Mouse (Mus musculus) hindbrain, embryonic 11.5 days (tissue): Measurements from ENCODE around the gene 1600015I10Rik. TPM values are rescaled to one million over a fixed set of nuclear protein-coding genes. Genes with fewer than 3 reads are reported as not detected.
"Not testable (repeated sequence)": the region's sequence is repeated elsewhere in the genome, so short reads cannot be mapped to it uniquely, and the experiment has no call there.

Source experiments
- ATAC-seq: fragments of 200-750 bp; cut with Nextera tagmentation; 2 replicates; pipeline ENCODE4 v1.8.0; 2017; ENCODE audit warnings: mild to moderate bottlenecking, moderate TSS enrichment, moderate library complexity; ENCODE audit not compliant: low FRiP score
- DNase-seq: peaks from one replicate; pipeline ENCODE4 v3.0.0-alpha.2; 2015; ENCODE audit warnings: low spot score
- H3K27ac ChIP-seq: fragments of 300-500 bp; sonication (generic); 2 replicates; pipeline ENCODE4 v1.5.1; 2014; ENCODE audit warnings: mild to moderate bottlenecking, low read depth, low read length
- H3K27me3 ChIP-seq: fragments of 300-500 bp; sonication (generic); 2 replicates; pipeline ENCODE4 v1.6.1; 2014; ENCODE audit warnings: mild to moderate bottlenecking, low read length, moderate library complexity, mixed read lengths; ENCODE audit not compliant: control insufficient read depth, insufficient read depth
- H3K36me3 ChIP-seq: fragments of 300-500 bp; sonication (generic); 2 replicates; pipeline ENCODE4 v1.6.1; 2014; ENCODE audit warnings: mild to moderate bottlenecking, low read length, moderate library complexity, mixed read lengths; ENCODE audit not compliant: control insufficient read depth, insufficient read depth
- H3K4me1 ChIP-seq: fragments of 300-500 bp; sonication (generic); replicated peaks from 2 replicates; pipeline ENCODE4 v1.6.1; 2014; ENCODE audit warnings: low read length, mixed read lengths; ENCODE audit not compliant: control insufficient read depth, insufficient read depth
- H3K4me2 ChIP-seq: fragments of 300-500 bp; sonication (generic); replicated peaks from 2 replicates; pipeline ENCODE4 v1.6.1; 2014; ENCODE audit warnings: mild to moderate bottlenecking, low read depth, low read length
- H3K4me3 ChIP-seq: fragments of 300-500 bp; sonication (generic); 2 replicates; pipeline ENCODE4 v1.5.1; 2014; ENCODE audit warnings: low read depth, low read length
- H3K9ac ChIP-seq: fragments of 300-500 bp; sonication (generic); 2 replicates; pipeline ENCODE4 v1.6.1; 2014; ENCODE audit warnings: low read depth, low read length
- H3K9me3 ChIP-seq: fragments of 300-500 bp; sonication (generic); 2 replicates; pipeline ENCODE4 v1.6.1; 2016; ENCODE audit warnings: low read length; ENCODE audit not compliant: control insufficient read depth
- WGBS: fragments of 180-500 bp; shearing (Covaris S2); extraction: QIAGEN DNeasy Blood & Tissue Kit; methylation state at CpG from one replicate; pipeline ENCODE4 v1.1.7; 2014; 5-methylcytosine and 5-hydroxymethylcytosine counted together
- polyA plus RNA-seq: library from polyadenylated mRNA; unstranded; fragments of >200 nt; fragmentation: Nextera tagmentation; extraction: Ambion mirVana; gene quantifications from 2 replicates; pipeline ENCODE4 v1.2.1, GENCODE M21; 2014

1600015I10Rik gene
- polyA plus RNA-seq, 1 experiment from 2014 or later, result not detected

DNA sequence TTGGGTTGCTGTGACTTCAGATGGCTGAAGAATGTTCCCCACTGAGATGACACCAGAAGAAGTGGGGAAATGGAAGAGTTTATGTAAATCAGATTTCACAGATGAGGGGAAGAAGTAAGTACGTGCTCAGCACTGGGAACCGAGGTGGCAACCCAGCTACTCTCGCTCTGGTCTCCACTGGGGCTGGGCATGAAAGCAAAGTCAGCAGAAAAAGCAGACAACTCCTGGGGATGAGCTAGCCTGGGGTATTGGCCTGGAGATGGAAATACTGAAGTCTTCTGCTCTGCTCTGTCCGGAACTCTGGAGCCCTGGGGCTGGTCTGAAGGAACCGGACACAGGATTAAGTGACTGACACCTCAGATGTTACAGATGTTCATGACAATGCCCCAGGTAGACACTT is 24.5 kb downstream of the 1600015I10Rik start:
- H3K4me2 ChIP-seq, result no peak overlapping the region
- DNase-seq (no peak), ATAC-seq (no peak)
- no peak overlapping the region for H3K9ac ChIP-seq
- no peaks in the 10 kb centered on the region for H3K27me3 ChIP-seq
- H3K9me3 ChIP-seq, result no peaks in the 10 kb centered on the region
- H3K4me1 ChIP-seq, result no peaks in the 10 kb centered on the region
- H3K4me3 ChIP-seq, result no peak overlapping the region
- no peaks in the 10 kb centered on the region for H3K36me3 ChIP-seq
- 78% methylated on average over 5 of the region's 5 CpGs for WGBS
- no peak overlapping the region for H3K27ac ChIP-seq

DNA sequence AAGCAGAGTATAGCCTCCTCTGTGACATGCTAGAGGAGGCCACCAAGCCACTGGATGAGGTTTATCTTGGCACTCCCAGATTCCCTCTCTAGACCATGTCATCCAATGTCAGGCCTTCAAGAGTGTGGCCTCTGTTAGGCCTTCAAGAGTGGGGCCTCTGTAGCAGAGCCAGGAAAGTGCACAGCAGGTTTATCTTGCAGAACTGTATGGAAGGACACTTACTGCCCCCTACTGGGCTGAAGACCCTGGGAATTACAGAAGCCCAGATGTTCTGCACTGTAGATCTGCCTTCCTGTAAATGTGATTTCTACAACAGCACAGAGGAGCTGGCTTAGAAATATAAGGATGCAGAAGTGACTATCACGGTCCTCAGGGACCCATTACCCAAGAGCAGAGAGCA is 25.3 kb downstream of the 1600015I10Rik start:
- Histone ChIP-seq H3K27ac (no peak overlapping the region), H3K4me2 (no peak overlapping the region), H3K9ac (no peak overlapping the region), H3K4me3 (no peak overlapping the region), H3K27me3 (no peaks in the 10 kb centered on the region), H3K9me3 (no peaks in the 10 kb centered on the region), H3K36me3 (no peaks in the 10 kb centered on the region), H3K4me1 (no peaks in the 10 kb centered on the region)
- 56% methylated on average over 1 of the region's 1 CpGs for WGBS
- DNase-seq, result peak; percentile 45
- ATAC-seq, result no peak

DNA sequence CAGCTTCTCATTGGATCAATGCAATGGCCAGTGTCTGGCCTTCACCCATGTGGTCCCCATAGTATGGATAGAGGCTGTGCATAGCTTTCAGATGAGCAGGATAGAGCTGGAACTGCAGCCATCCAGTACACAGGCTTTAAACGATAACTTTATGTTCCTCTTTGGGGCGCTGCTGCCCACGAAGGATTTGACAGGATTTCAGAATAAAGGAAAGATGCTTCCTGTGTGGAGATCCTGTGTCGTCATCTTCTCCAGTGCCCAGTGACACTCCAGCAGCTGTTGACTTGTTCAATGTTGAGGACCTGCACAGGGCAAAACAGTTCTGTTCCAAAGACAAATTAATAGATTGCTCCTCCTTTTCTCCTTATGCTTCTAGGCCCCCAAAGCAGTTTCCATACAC is 27.1 kb downstream of the 1600015I10Rik start:
- H3K27me3 ChIP-seq, result no peaks in the 10 kb centered on the region
- no peak overlapping the region for H3K4me3 ChIP-seq
- DNase-seq, result no peak
- no peak overlapping the region for H3K27ac ChIP-seq
- H3K4me1 ChIP-seq, result no peaks in the 10 kb centered on the region
- 91% methylated on average over 4 of the region's 4 CpGs for WGBS
- H3K4me2 ChIP-seq, result no peak overlapping the region
- ATAC-seq, result no peak
- H3K36me3 ChIP-seq, result no peaks in the 10 kb centered on the region
- no peaks in the 10 kb centered on the region for H3K9me3 ChIP-seq
- H3K9ac ChIP-seq, result no peak overlapping the region

DNA sequence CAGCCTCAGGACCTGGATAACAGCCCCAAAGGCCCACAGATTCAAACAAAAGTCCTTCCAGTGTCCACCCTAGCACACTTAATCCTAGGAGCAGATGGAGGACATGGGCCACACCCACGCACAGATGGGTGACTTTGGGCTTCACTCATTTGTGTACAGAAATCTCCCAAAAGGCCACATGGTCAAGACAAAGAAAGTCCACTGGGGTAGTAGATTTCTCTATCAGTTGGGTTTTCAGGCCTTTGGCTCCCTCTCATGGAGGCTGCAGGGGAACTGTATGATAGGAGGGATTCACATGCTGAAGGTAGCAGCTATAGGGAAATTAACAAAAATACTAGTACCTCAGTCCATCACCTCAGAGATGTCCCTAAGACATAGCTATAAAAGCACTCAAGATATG is 28.4 kb downstream of the 1600015I10Rik start:
- Histone ChIP-seq H3K27ac (no peak overlapping the region), H3K9me3 (no peaks in the 10 kb centered on the region), H3K27me3 (no peaks in the 10 kb centered on the region), H3K4me2 (no peak overlapping the region), H3K4me1 (no peaks in the 10 kb centered on the region), H3K9ac (no peak overlapping the region), H3K4me3 (no peak overlapping the region), H3K36me3 (no peaks in the 10 kb centered on the region)
- WGBS, result 61% methylated on average over 1 of the region's 1 CpGs
- peak; percentile 21 for DNase-seq
- ATAC-seq, result no peak

DNA sequence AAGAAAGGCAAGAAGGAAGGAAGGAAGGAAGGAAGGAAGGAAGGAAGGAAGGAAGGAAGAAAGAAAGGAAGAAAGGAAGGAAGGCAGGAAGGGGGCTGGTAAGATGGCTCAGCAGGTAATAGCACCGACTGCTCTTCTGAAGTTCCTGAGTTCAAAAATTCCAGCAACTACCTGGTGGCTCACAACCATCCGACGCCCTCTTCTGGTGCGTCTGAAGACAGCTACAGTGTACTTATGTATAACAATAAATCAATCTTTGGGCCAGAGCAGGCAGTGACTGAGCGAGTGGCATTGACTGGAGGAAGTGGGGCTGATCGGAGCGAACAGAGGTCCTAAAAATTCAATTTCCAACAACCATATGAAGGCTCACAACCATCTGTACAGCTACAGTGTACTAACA is 29.5 kb downstream of the 1600015I10Rik start:
- not testable (repeated sequence) for H3K4me1 ChIP-seq, H3K4me3 ChIP-seq, H3K9ac ChIP-seq, H3K9me3 ChIP-seq, H3K4me2 ChIP-seq, H3K36me3 ChIP-seq, ATAC-seq, H3K27me3 ChIP-seq, H3K27ac ChIP-seq
- 30% methylated on average over 7 of the region's 7 CpGs for WGBS
- peak; percentile 20 for DNase-seq

DNA sequence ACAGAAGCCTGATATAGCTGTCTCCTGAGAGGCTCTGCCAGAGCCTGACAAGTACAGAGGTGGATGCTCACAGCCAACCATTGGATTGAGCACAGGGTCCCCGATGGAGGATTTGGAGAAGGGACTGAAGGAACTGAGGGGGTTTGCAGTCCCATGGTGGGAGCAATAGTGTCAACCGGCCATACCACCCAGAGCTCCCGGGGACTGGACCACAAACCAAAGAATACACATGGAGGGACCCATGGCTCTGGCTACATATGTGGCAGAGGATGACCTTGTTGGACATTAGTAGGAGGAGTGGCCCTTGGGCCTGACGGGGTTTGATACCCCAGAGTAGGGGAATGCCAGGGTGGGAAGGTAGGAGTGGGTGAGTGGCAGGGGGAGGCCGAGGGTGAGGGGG is 37.0 kb downstream of the 1600015I10Rik start:
- not testable (repeated sequence) for H3K9me3 ChIP-seq, ATAC-seq, DNase-seq, H3K27ac ChIP-seq, H3K9ac ChIP-seq, H3K27me3 ChIP-seq, H3K4me3 ChIP-seq, H3K4me1 ChIP-seq, H3K36me3 ChIP-seq, H3K4me2 ChIP-seq
- WGBS, result 94% methylated on average over 5 of the region's 5 CpGs

DNA sequence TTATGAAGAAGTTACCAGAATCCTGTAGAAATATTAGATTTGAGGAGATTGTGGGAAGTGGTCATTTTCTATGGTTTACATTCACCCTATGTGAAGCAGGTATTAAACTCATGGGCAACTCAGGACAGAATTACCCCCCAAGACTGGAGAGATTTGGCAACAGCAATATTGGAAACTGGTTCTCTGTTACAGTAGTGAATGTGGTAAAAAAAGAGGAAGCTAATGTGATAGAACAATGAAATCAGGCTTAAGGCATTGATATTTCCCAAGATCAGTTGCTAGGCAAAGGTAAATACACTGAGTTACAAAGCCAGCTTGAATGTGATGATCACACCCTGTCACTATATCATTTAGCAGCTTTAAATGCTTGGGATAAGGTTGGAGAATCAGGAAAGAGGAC is 38.2 kb downstream of the 1600015I10Rik start:
- H3K9ac ChIP-seq, result no peak overlapping the region
- ATAC-seq, result no peak
- no peaks in the 10 kb centered on the region for H3K27me3 ChIP-seq
- DNase-seq, result no peak
- H3K36me3 ChIP-seq, result no peaks in the 10 kb centered on the region
- H3K9me3 ChIP-seq, result no peaks in the 10 kb centered on the region
- no peak overlapping the region for H3K4me3 ChIP-seq
- no peak overlapping the region for H3K4me2 ChIP-seq
- H3K27ac ChIP-seq, result no peak overlapping the region
- no peaks in the 10 kb centered on the region for H3K4me1 ChIP-seq

DNA sequence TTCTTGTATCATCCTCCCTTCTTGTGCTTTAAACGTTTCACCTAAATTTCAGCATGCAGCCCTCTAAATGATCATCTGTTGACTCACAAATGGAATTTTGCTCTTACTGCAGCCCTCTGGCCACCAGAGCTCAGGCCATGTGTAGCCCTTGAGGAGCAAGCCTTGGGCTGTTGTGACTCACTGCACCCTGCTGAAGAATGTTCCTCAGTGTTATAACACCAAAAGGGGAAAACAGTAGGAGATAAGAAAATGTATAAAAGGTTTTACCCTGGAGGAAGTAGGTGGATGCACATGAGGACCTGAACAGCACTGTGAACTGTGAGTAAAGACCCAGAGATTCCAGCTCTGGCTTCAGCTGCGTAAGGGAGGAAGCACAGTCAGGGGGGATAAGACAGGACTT is 45.0 kb downstream of the 1600015I10Rik start, which contains the start of gene Doxl2:
Gene Doxl2, plus strand, starts transcription at position 301 of the 400 bp plus-strand sequence.
- Histone ChIP-seq H3K27ac (no peak within 1 kb of the TSS), H3K4me3 (no peak within 1 kb of the TSS), H3K9me3 (no peaks in the 10 kb centered on the region), H3K36me3 (no peaks in the 10 kb centered on the region), H3K9ac (no peak within 1 kb of the TSS), H3K4me1 (no peaks in the 10 kb centered on the region), H3K4me2 (no peak within 1 kb of the TSS), H3K27me3 (no peaks in the 10 kb centered on the region)
- DNase-seq (no peak), ATAC-seq (no peak)
- 95% methylated on average over 2 of the region's 2 CpGs for WGBS

DNA sequence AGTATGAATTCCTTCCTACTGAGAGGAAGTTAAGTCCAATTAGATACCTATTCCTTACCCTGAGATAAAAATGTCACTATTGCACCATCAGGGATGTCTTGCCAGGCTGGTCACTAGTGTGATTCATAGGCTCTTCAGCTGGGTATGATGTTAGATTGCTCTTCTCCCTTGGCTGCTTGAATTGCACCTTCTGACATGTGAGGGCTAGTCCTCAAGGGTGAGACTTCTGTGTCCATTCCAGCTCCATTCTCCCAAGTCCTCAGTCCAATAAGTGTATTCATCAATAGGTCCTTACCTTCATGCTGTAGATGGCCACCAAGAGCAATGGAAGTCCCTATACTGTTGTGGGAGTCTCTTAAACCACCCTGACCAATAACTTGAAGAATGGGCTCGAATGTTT is 49.9 kb downstream of the 1600015I10Rik start:
- Histone ChIP-seq H3K9me3 (no peaks in the 10 kb centered on the region), H3K4me3 (no peak overlapping the region), H3K4me1 (no peaks in the 10 kb centered on the region), H3K9ac (no peak overlapping the region), H3K27ac (no peak overlapping the region), H3K4me2 (no peak overlapping the region), H3K36me3 (no peaks in the 10 kb centered on the region), H3K27me3 (no peaks in the 10 kb centered on the region)
- ATAC-seq (no peak), DNase-seq (no peak)
- WGBS, result 51% methylated on average over 1 of the region's 1 CpGs
